Mouse (Mus musculus) hindbrain, embryonic 12.5 days (tissue): ENCODE measurements around the gene Nfia. TPM values are rescaled to one million over a fixed set of nuclear protein-coding genes. Genes with fewer than 3 reads are reported as not detected.

Experiments
- ATAC-seq: fragments of 200-750 bp; cut with Nextera tagmentation; 2 replicates; pipeline ENCODE4 v1.8.0; 2017; ENCODE audit warnings: moderate TSS enrichment; ENCODE audit not compliant: low FRiP score
- H3K27ac ChIP-seq: fragments of 300-500 bp; sonication (generic); 2 replicates; pipeline ENCODE4 v1.5.1; 2016; ENCODE audit warnings: mild to moderate bottlenecking
- H3K27me3 ChIP-seq: fragments of 300-500 bp; sonication (generic); 2 replicates; pipeline ENCODE4 v1.6.1; 2016; ENCODE audit warnings: mild to moderate bottlenecking
- H3K36me3 ChIP-seq: fragments of 300-500 bp; sonication (generic); 2 replicates; pipeline ENCODE4 v1.6.1; 2016; ENCODE audit warnings: mild to moderate bottlenecking
- H3K4me1 ChIP-seq: fragments of 300-500 bp; sonication (generic); 2 replicates; pipeline ENCODE4 v1.6.1; 2016
- H3K4me2 ChIP-seq: fragments of 300-500 bp; sonication (generic); replicated peaks from 2 replicates; pipeline ENCODE4 v1.6.1; 2016; ENCODE audit warnings: mild to moderate bottlenecking
- H3K4me3 ChIP-seq: fragments of 300-500 bp; sonication (generic); 2 replicates; pipeline ENCODE4 v1.5.1; 2016; ENCODE audit warnings: mild to moderate bottlenecking
- H3K9ac ChIP-seq: fragments of 300-500 bp; sonication (generic); 2 replicates; pipeline ENCODE4 v1.6.1; 2016; ENCODE audit warnings: mild to moderate bottlenecking, moderate library complexity
- H3K9me3 ChIP-seq: fragments of 300-500 bp; sonication (generic); replicated peaks from 2 replicates; pipeline ENCODE4 v1.6.1; 2016; ENCODE audit warnings: mild to moderate bottlenecking
- WGBS: fragments of 180-500 bp; shearing (Covaris S2); methylation state at CpG from one replicate; pipeline ENCODE4 v1.1.7; 2016; 5-methylcytosine and 5-hydroxymethylcytosine counted together
- polyA plus RNA-seq: library from polyadenylated mRNA; unstranded; fragments of >200 nt; fragmentation: Nextera tagmentation; extraction: Ambion mirVana; gene quantifications from 2 replicates; pipeline ENCODE4 v1.2.1, GENCODE M21; 2016

Gene Nfia
- polyA plus RNA-seq, 1 experiment from 2014 or later: 58.4 TPM

GRCm38 (mm10) chr4:97936371-97936770 is 163.8 kb downstream of the Nfia start:
- Histone ChIP-seq H3K9me3 (no peaks in the 10 kb centered on the region), H3K9ac (no peak overlapping the region), H3K4me2 (no peak overlapping the region), H3K27ac (no peak overlapping the region), H3K4me3 (no peak overlapping the region), H3K27me3 (no peaks in the 10 kb centered on the region), H3K4me1 (peaks cover 16% of the 10 kb centered on the region), H3K36me3 (no peaks in the 10 kb centered on the region)
- no peak for ATAC-seq
- WGBS: 94% methylated on average over 2 of the region's 2 CpGs

- Histone ChIP-seq H3K9me3 (no peaks in the 10 kb centered on the region), H3K27me3 (no peaks in the 10 kb centered on the region), H3K36me3 (no peaks in the 10 kb centered on the region), H3K4me3 (no peak overlapping the region), H3K4me2 (no peak overlapping the region), H3K27ac (no peak overlapping the region), H3K9ac (no peak overlapping the region), H3K4me1 (peaks cover 16% of the 10 kb centered on the region)
- 58% methylated on average over 3 of the region's 3 CpGs for WGBS
- ATAC-seq: no peak
These were observed 164.4 kb downstream of the Nfia start for GRCm38 (mm10) chr4:97936912-97937311.

GRCm38 (mm10) chr4:97939492-97939891 is 167.0 kb downstream of the Nfia start:
- WGBS: 58% methylated on average over 4 of the region's 4 CpGs
- Histone ChIP-seq H3K27me3 (no peaks in the 10 kb centered on the region), H3K4me3 (no peak overlapping the region), H3K27ac (peak overlapping the region; percentile 35; the same call in 1 of the 2 replicates), H3K4me2 (no peak overlapping the region), H3K36me3 (no peaks in the 10 kb centered on the region), H3K4me1 (peaks cover 16% of the 10 kb centered on the region), H3K9me3 (no peaks in the 10 kb centered on the region), H3K9ac (no peak overlapping the region)
- ATAC-seq: no peak

GRCm38 (mm10) chr4:97939920-97940520 is 167.5 kb downstream of the Nfia start:
- Histone ChIP-seq H3K4me2 (no peak overlapping the region), H3K4me1 (peaks cover 16% of the 10 kb centered on the region), H3K9ac (no peak overlapping the region), H3K27ac (no peak overlapping the region), H3K4me3 (no peak overlapping the region), H3K9me3 (no peaks in the 10 kb centered on the region), H3K27me3 (no peaks in the 10 kb centered on the region), H3K36me3 (no peaks in the 10 kb centered on the region)
- ATAC-seq: no peak
- 83% methylated on average over 4 of the region's 4 CpGs for WGBS

- Histone ChIP-seq H3K27me3 (no peaks in the 10 kb centered on the region), H3K9ac (no peak overlapping the region), H3K36me3 (no peaks in the 10 kb centered on the region), H3K4me2 (no peak overlapping the region), H3K9me3 (no peaks in the 10 kb centered on the region), H3K4me3 (no peak overlapping the region), H3K4me1 (peaks cover 15% of the 10 kb centered on the region), H3K27ac (no peak overlapping the region)
- ATAC-seq: no peak
- WGBS: 89% methylated on average over 8 of the region's 8 CpGs
These were observed 169.1 kb downstream of the Nfia start for GRCm38 (mm10) chr4:97941616-97942015.

GRCm38 (mm10) chr4:97944309-97944708 is 171.8 kb downstream of the Nfia start:
- no peaks in the 10 kb centered on the region for H3K9me3 ChIP-seq
- H3K4me1 ChIP-seq: peaks cover 30% of the 10 kb centered on the region
- H3K9ac ChIP-seq: no peak overlapping the region
- H3K27ac ChIP-seq: no peak overlapping the region
- no peaks in the 10 kb centered on the region for H3K27me3 ChIP-seq
- no peaks in the 10 kb centered on the region for H3K36me3 ChIP-seq
- no peak overlapping the region for H3K4me3 ChIP-seq
- 87% methylated on average over 2 of the region's 2 CpGs for WGBS
- ATAC-seq: no peak
- no peak overlapping the region for H3K4me2 ChIP-seq

GRCm38 (mm10) chr4:97947484-97947883 is 174.9 kb downstream of the Nfia start:
- Histone ChIP-seq H3K9ac (no peak overlapping the region), H3K4me1 (peaks cover 32% of the 10 kb centered on the region), H3K9me3 (no peaks in the 10 kb centered on the region), H3K4me2 (no peak overlapping the region), H3K27ac (peak overlapping the region; percentile 80), H3K36me3 (no peaks in the 10 kb centered on the region), H3K4me3 (no peak overlapping the region), H3K27me3 (no peaks in the 10 kb centered on the region)
- peak; percentile 33; the same call in 1 of the 2 replicates for ATAC-seq
- 60% methylated on average over 5 of the region's 5 CpGs for WGBS

GRCm38 (mm10) chr4:97948250-97948649 is 175.7 kb downstream of the Nfia start:
- Histone ChIP-seq H3K4me1 (peaks cover 34% of the 10 kb centered on the region), H3K4me3 (no peak overlapping the region), H3K9me3 (no peaks in the 10 kb centered on the region), H3K36me3 (no peaks in the 10 kb centered on the region), H3K4me2 (no peak overlapping the region), H3K27me3 (no peaks in the 10 kb centered on the region), H3K27ac (peak overlapping the region; percentile 80), H3K9ac (no peak overlapping the region)
- peak; percentile 79 for ATAC-seq
- WGBS: 22% methylated on average over 8 of the region's 8 CpGs

- Histone ChIP-seq H3K4me3 (no peak overlapping the region), H3K27ac (no peak overlapping the region), H3K9me3 (no peaks in the 10 kb centered on the region), H3K9ac (no peak overlapping the region), H3K4me1 (peaks cover 40% of the 10 kb centered on the region), H3K4me2 (no peak overlapping the region), H3K27me3 (no peaks in the 10 kb centered on the region), H3K36me3 (no peaks in the 10 kb centered on the region)
- no peak for ATAC-seq
- WGBS: 89% methylated on average over 10 of the region's 10 CpGs
These were observed 178.0 kb downstream of the Nfia start for GRCm38 (mm10) chr4:97950341-97951071.

- ATAC-seq: no peak
- 66% methylated on average over 11 of the region's 11 CpGs for WGBS
- 0 out of 2 replicates have a peak overlapping the region, but pooled peaks have one; percentile 35 for H3K27ac ChIP-seq
- H3K4me3 ChIP-seq: no peak overlapping the region
- H3K9ac ChIP-seq: no peak overlapping the region
- no peaks in the 10 kb centered on the region for H3K27me3 ChIP-seq
- H3K4me2 ChIP-seq: no peak overlapping the region
- H3K9me3 ChIP-seq: no peaks in the 10 kb centered on the region
- no peaks in the 10 kb centered on the region; the same call in 1 of the 2 replicates for H3K36me3 ChIP-seq
- H3K4me1 ChIP-seq: peaks cover 21% of the 10 kb centered on the region
These were observed 181.4 kb downstream of the Nfia start for GRCm38 (mm10) chr4:97953886-97954285.

- 79% methylated on average over 5 of the region's 5 CpGs for WGBS
- Histone ChIP-seq H3K27ac (no peak overlapping the region), H3K36me3 (no peaks in the 10 kb centered on the region; the same call in 1 of the 2 replicates), H3K4me2 (no peak overlapping the region), H3K9ac (no peak overlapping the region), H3K4me3 (no peak overlapping the region), H3K27me3 (no peaks in the 10 kb centered on the region), H3K9me3 (no peaks in the 10 kb centered on the region), H3K4me1 (peaks cover 9% of the 10 kb centered on the region; the same call in 1 of the 2 replicates)
- no peak for ATAC-seq
These were observed 185.6 kb downstream of the Nfia start for GRCm38 (mm10) chr4:97958121-97958520.

- Histone ChIP-seq H3K9me3 (no peaks in the 10 kb centered on the region), H3K4me1 (no peaks in the 10 kb centered on the region), H3K27ac (no peak overlapping the region), H3K4me3 (no peak overlapping the region), H3K4me2 (no peak overlapping the region), H3K27me3 (no peaks in the 10 kb centered on the region), H3K36me3 (no peaks in the 10 kb centered on the region), H3K9ac (no peak overlapping the region)
- WGBS: 77% methylated on average over 7 of the region's 7 CpGs
- ATAC-seq: no peak
These were observed 190.3 kb downstream of the Nfia start for GRCm38 (mm10) chr4:97962856-97963255.

GRCm38 (mm10) chr4:97963951-97964350 is 191.4 kb downstream of the Nfia start:
- H3K27me3 ChIP-seq: no peaks in the 10 kb centered on the region
- no peak overlapping the region for H3K9ac ChIP-seq
- no peak overlapping the region for H3K4me3 ChIP-seq
- H3K4me1 ChIP-seq: no peaks in the 10 kb centered on the region
- no peaks in the 10 kb centered on the region for H3K9me3 ChIP-seq
- no peak overlapping the region for H3K27ac ChIP-seq
- 72% methylated on average over 1 of the region's 1 CpGs for WGBS
- H3K36me3 ChIP-seq: no peaks in the 10 kb centered on the region
- no peak for ATAC-seq
- H3K4me2 ChIP-seq: no peak overlapping the region
